Mouse (Mus musculus) kidney, adult 2 months (tissue): Measurements from ENCODE around the gene Tmem108.

Source experiments
- CTCF ChIP-seq: fragments of 200-500 bp; conservative IDR thresholded peaks from 2 replicates; pipeline ENCODE4 v1.5.1; 2011; ENCODE audit warnings: low read depth, mild to moderate bottlenecking, control low read depth, low read length, moderate library complexity, mixed read lengths; ENCODE audit not compliant: insufficient read depth, insufficient read length
- POLR2A ChIP-seq: fragments of 200-500 bp; IDR thresholded peaks from one replicate; pipeline ENCODE4 v1.6.1; 2011; ENCODE audit warnings: low read depth, low read length, control low read depth

DNA sequence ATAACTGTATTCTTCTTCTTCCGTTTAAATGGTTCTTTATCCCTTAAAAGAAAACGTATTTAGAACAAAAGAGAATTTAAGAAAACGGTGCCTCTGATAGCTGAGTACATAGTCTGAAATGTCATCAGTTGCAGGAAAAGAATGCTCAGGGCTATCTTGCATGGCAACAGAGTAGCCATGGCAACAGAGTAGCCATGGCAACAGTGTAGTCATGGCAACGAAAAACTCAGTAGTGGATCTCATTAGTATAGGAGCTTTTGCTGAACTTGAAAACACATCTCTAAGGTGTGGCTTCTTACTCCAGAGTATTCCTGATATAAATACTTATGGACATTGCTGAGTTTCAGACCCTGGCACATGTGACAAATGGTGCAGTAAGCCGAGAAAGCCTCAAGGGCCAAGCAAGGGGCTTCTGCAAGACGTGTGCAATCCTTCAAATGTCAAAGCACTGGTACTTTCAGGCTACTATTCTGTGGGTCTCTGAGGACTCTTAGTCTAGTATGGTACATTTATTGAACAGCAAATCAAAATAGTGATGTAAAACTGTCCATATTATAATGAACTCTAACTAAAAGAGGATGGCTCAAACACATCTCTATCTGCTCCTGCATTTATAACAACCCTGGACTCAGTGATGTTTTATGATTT, 166.3 kb downstream of the Tmem108 start:
- TF ChIP-seq CTCF (no peak), POLR2A (no peak)
